Mouse (Mus musculus): ENCODE results near the gene Epc2.
"Not testable (repeated sequence)": the region's sequence is repeated elsewhere in the genome, so short reads cannot be mapped to it uniquely, and the experiment has no call there.

Gene Epc2

DNA sequence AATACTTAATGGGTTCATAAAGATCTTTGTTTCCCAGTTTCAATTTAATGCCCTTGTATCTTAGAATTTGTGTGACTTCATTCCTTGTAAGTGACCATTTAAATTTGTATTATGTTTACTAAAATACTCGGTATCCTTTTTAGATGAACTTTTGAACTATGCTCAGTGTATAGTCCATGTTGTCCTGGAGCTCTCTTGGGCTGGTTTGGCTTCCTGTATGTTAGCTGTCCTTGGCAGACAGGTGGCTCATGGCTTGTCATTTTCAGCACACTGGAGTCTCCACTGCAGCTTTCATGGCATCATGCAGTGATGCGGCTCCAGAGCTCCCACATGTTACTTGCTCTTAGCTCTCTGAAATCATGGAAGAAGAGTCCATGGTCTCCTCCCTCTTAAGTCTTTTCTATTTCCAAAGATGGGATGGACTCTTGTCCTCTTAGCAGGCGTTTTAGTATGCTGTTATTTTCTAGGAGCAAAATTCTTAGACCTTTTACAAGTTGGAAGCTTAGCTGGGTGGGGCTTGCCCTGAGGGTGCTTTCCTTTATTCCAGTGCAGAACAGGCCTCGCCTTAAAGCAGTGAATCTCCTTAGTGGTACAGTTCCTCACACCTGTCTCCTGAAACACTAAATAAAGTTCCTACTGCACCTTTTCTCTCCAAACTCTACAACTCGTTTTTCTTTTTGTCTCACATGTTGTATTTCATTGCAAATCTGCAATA is 20.5 kb downstream of the Epc2 start:
- DNase-seq (ENCODE audit: low spot score) = no peak

DNA sequence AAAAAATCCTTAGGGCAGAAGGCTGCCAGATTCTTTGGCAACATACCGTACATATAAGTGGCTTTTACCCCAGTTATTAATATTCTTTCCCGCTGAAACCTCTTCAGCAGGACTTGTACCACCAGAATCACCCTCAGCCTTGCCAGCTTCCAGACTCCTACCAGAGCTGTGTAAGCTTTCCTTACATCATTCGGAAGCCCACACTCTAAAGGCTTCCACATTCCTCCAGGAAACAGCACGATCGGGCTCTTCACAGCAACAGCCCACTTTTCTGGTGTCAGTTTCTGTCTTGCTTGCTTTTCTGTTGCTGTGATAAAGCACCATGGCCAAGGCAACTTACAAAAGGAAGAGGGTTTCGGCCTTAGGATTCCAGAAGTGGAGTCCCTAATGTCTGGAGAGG is 21.2 kb downstream of the Epc2 start:
- DNase-seq (ENCODE audit: low spot score) = no peak

DNA sequence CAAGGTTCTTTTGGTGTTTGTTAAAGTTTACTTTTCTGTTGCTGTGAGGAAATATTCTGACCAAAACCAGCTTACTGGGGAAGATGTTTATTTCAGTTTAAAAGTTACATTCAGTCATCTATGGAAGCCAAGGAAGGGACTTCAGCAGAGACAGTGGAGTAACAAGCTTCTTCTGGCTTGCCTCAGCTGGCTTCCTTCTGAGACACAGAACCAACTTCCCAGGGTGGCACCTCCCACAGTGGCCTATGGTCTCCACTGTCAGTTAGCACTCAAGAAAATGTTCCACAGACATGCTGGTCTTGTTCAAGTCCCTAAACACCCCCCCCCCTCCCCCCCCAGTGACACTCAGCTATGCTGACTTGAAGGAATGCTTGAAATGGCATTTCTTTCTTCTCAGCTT is 30.9 kb downstream of the Epc2 start:
- no peak for DNase-seq (ENCODE audit: low spot score)

- no peak for DNase-seq (ENCODE audit: low spot score)
These were observed 32.1 kb downstream of the Epc2 start for GRCm38 (mm10) chr2:49483382-49483781.

GRCm38 (mm10) chr2:49501435-49501834 is 50.1 kb downstream of the Epc2 start:
- no peak for DNase-seq (ENCODE audit: low spot score)

GRCm38 (mm10) chr2:49503596-49503995 is 52.3 kb downstream of the Epc2 start:
- DNase-seq (ENCODE audit: low spot score) = peak; percentile 49

- DNase-seq (ENCODE audit: low spot score) = not testable (repeated sequence)
These were observed 53.9 kb downstream of the Epc2 start for GRCm38 (mm10) chr2:49505151-49505550.

DNA sequence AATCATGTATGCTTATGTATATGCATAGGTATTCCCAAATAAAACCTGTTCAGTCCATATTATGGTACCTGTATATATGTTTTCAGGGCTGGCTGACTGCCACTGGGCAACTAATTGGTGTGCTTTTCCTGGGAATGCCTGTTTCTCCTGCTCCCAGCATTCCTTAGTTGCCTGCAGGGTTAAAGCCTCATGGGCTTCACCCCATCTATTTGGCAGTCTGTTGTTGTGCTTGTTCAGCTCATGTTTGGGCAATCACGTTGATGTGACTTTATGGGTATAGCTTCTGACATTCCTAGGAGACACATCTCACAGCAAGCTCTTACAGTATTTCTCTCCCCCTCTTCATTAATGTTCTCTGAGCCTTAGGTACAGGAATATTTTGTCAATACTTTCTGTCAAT is 59.5 kb downstream of the Epc2 start:
- DNase-seq (ENCODE audit: low spot score) = no peak

GRCm38 (mm10) chr2:49516011-49516410 is 64.7 kb downstream of the Epc2 start:
- no peak for DNase-seq (ENCODE audit: low spot score)

- DNase-seq (ENCODE audit: low spot score) = no peak
These were observed 69.1 kb downstream of the Epc2 start for GRCm38 (mm10) chr2:49520409-49520808.

DNA sequence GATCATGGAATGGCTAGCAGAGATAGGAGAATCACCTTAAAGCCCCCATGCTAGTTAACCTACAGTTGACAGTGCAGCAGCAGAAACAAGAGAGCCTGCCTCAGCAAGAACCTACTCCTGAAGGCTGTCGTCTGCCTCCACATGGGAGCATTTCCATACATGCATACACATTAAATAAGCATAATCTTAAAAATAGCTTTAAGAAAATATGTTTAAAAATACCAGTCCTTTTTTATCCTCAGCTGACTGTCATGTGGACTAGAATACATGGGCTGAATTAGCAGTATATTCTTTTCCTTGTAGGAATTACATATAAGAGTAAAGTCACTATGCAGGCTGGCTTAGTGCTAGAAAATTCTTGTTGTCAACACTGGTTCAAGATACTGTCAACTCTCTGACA is 69.7 kb downstream of the Epc2 start:
- no peak for DNase-seq (ENCODE audit: low spot score)

DNA sequence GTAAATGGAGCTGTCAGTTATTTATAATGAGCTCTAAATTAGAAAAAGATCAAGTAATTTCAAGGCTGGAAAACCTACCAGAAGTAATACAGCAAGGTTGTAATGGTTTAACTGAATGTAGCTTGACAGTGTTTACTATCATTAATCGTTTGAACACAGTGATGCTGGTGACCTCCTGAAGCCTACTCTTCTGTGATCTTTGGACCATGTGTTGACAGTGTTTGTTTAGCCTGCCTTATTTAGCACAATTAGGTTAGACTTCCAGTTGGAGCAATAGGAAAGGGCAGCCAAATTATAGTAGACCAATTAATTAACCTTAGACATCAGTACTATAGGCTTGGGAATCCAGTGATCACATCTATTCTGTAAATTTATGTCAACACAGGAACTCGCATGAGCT is 70.3 kb downstream of the Epc2 start:
- no peak for DNase-seq (ENCODE audit: low spot score)

GRCm38 (mm10) chr2:49522578-49522977 is 71.3 kb downstream of the Epc2 start:
- DNase-seq (ENCODE audit: low spot score) = no peak

DNA sequence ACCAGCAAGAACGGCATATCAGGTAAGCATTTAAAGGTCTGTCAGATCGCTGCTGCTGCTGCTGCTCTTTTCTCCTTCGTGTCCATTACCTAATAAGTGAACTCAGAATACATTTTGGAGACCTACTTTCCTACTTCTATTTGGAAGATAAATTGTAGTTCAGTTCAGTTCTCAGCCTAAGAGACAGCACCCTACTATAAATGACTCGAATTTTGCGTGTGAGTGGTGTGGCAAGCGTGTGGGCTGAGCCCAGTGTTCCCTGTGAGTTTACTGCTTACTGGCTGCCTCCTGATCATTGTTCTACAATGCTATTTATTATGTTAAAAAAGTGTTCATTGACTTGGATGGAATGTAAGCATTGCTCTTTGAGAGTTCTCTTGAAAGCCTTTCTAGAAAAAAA is 85.9 kb downstream of the Epc2 start:
- DNase-seq (ENCODE audit: low spot score) = no peak

- no peak for DNase-seq (ENCODE audit: low spot score)
These were observed 86.8 kb downstream of the Epc2 start for GRCm38 (mm10) chr2:49538056-49538455.

GRCm38 (mm10) chr2:49539745-49540144 is 88.5 kb downstream of the Epc2 start:
- no peak for DNase-seq (ENCODE audit: low spot score)

DNA sequence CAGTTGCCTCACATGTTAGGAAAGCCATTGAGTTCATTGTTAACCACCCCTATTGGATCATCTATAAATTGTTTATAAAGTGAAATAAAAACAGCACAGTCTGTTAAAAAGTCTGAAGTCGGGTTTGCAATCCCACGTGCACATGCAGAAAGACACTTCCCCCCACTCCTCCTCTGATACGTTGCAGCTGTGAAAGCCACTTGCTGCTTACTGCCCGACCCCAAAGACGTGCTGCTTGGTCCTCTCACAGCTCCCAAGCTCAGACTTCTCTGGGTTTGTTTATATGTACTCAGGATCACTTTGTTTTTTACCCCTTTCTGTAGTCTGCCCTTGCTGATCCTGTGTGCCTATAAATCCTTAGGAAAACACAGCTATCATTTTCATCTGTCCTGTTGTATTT is 96.5 kb downstream of the Epc2 start:
- DNase-seq (ENCODE audit: low spot score) = no peak

GRCm38 (mm10) chr2:49548492-49548891 is 97.2 kb downstream of the Epc2 start:
- no peak for DNase-seq (ENCODE audit: low spot score)

DNA sequence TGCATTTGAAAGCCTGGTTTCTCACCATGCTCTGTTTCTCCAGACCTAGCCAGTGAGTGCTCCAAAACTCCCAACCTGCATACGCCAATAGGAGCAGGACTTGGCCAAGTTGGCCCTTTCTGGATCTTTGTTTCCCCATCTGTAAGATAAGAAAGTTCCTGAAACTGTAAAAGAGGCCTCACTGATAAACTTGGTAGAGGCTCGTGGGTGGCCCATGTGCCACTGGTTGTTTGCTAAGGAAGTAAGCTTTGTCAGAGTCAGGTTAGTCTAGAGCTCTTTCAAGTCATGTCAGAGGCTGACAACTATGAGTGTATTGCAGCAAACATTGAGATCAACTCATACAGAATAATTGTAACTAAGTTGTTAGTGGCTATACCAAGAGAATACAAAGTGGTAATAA is 101.8 kb downstream of the Epc2 start:
- no peak for DNase-seq (ENCODE audit: low spot score)

DNA sequence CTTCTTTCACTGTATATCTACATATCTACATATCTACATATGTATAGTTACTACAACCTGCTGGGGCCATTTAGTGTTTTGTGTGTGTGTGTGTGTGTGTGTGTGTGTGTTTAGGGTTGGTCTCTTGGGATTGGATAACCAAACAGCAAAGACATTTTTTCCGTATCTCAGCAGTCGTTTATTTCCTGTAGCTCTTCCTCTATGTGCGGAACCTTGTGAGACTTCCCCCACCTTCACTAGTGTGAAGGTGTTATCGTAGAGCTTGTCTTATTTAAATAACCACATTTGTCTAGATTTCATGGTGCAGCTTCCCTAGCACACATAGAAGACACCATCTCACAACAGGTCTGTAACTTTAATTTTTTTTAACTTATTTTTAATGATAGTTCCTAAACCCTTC is 106.1 kb downstream of the Epc2 start:
- no peak for DNase-seq (ENCODE audit: low spot score)

GRCm38 (mm10) chr2:49558361-49558760 is 107.1 kb downstream of the Epc2 start:
- DNase-seq (ENCODE audit: low spot score) = no peak

- DNase-seq (ENCODE audit: low spot score) = no peak
These were observed 111.5 kb downstream of the Epc2 start for GRCm38 (mm10) chr2:49562688-49563350.

- DNase-seq (ENCODE audit: low spot score) = peak; percentile 26
These were observed 118.8 kb downstream of the Epc2 start for GRCm38 (mm10) chr2:49569862-49570777.

Data from embryo, embryonic 10 days (tissue).